Mouse (Mus musculus): Measurements from ENCODE around the gene Ctla4. TPM values are rescaled to one million over a fixed set of nuclear protein-coding genes. Genes with fewer than 3 reads are reported as not detected.

The Ctla4 gene
- polyA plus RNA-seq, 1 experiment, result not detected

- Histone ChIP-seq H3K4me1 (ENCODE audit: control insufficient read depth, insufficient read depth, low read length) (no peaks in the 10 kb centered on the region), H3K4me3 (ENCODE audit: insufficient read depth, low read length) (no peak overlapping the region), H3K27ac (ENCODE audit: insufficient read depth, low read length) (no peak overlapping the region)
- TF ChIP-seq POLR2A (IDR thresholded peaks at IDR 0.05; ENCODE audit: low read depth, low read length) (no peak), CTCF (IDR thresholded peaks at IDR 0.05; ENCODE audit: borderline replicate concordance, insufficient read depth, low read length) (no peak)
These were observed 24.0 kb downstream of the Ctla4 start for GRCm38 (mm10) chr1:60910796-60911195.

DNA sequence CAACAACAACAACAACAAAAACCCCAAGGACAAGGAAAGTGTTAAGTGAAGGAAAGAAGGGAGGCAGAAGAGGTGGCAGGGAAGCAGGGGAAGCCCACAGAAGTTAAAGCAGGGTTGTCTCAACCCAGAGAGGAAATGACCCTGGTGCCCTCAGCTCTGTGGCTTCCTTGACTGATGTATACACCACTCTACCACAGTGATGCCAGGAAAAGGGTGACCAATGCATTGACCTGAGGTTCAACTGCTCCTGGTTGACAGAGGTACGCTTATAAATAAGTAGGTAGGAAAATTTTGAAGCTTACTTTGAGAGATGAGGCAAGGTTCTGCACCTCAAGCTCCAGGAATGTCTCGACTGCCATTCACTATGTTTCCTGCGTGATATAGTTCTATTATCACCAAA lies 24.8 kb downstream of the Ctla4 start:
- TF ChIP-seq CTCF (IDR thresholded peaks at IDR 0.05; ENCODE audit: borderline replicate concordance, insufficient read depth, low read length), result no peak
- TF ChIP-seq POLR2A (IDR thresholded peaks at IDR 0.05; ENCODE audit: low read depth, low read length), result no peak
- H3K27ac ChIP-seq (ENCODE audit: insufficient read depth, low read length), result no peak overlapping the region
- peaks cover 5% of the 10 kb centered on the region for H3K4me1 ChIP-seq (ENCODE audit: control insufficient read depth, insufficient read depth, low read length)
- no peak overlapping the region for H3K4me3 ChIP-seq (ENCODE audit: insufficient read depth, low read length)

- TF ChIP-seq CTCF (IDR thresholded peaks at IDR 0.05; ENCODE audit: borderline replicate concordance, insufficient read depth, low read length) (no peak), POLR2A (IDR thresholded peaks at IDR 0.05; ENCODE audit: low read depth, low read length) (no peak)
- peaks cover 11% of the 10 kb centered on the region for H3K4me1 ChIP-seq (ENCODE audit: control insufficient read depth, insufficient read depth, low read length)
- H3K4me3 ChIP-seq (ENCODE audit: insufficient read depth, low read length), result no peak overlapping the region
- H3K27ac ChIP-seq (ENCODE audit: insufficient read depth, low read length), result no peak overlapping the region
These were observed 26.5 kb downstream of the Ctla4 start for GRCm38 (mm10) chr1:60913305-60913704.

- no peak for TF ChIP-seq CTCF (IDR thresholded peaks at IDR 0.05; ENCODE audit: borderline replicate concordance, insufficient read depth, low read length)
- TF ChIP-seq POLR2A (IDR thresholded peaks at IDR 0.05; ENCODE audit: low read depth, low read length), result no peak
- Histone ChIP-seq H3K4me1 (ENCODE audit: control insufficient read depth, insufficient read depth, low read length) (peaks cover 19% of the 10 kb centered on the region), H3K27ac (ENCODE audit: insufficient read depth, low read length) (no peak overlapping the region), H3K4me3 (ENCODE audit: insufficient read depth, low read length) (no peak overlapping the region)
These were observed 29.5 kb downstream of the Ctla4 start for GRCm38 (mm10) chr1:60916281-60916781.

DNA sequence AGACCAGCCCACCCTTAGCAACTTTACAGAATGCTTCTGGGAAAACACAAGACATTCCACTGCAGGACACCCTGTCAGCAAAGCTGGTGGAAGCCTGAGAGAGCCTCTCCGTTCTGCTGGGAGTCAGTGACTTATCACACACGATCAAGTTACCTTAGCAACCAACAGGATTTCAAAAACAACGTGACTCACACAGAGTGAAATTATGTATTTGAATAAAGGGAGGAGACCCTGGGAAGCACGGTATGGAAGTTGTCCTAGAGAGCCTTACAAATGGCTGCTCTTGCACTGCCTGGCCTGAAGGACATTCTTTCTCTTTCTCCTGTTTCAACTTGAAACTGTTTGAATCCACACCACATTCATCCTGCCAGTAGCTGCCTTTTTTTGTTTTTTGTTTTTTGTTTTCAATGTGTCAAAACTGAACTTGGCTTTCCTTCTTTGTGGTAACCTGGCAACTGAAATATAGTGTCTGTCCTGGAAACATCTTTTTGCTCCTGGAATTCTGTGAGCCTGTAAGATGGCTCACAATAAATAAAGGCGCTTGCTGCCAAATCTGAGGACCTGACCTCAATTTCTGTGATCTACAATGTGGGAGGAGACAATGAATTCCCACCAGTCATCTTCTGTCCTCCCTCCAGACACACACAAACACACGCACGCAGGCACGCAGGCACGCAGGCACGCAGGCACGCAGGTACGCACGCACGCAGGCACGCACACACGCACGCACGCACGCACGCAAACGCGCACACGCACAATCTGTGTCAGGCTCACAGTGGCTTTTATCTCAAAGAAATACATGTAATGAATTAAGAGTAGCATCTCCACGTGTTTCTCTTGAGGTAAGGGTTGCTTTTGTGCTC lies 33.9 kb downstream of the Ctla4 start:
- H3K4me3 ChIP-seq (ENCODE audit: insufficient read depth, low read length), result no peak overlapping the region
- no peak overlapping the region for H3K27ac ChIP-seq (ENCODE audit: insufficient read depth, low read length)
- TF ChIP-seq CTCF (IDR thresholded peaks at IDR 0.05; ENCODE audit: borderline replicate concordance, insufficient read depth, low read length) (no peak), POLR2A (IDR thresholded peaks at IDR 0.05; ENCODE audit: low read depth, low read length) (no peak)
- peaks cover 19% of the 10 kb centered on the region for H3K4me1 ChIP-seq (ENCODE audit: control insufficient read depth, insufficient read depth, low read length)

DNA sequence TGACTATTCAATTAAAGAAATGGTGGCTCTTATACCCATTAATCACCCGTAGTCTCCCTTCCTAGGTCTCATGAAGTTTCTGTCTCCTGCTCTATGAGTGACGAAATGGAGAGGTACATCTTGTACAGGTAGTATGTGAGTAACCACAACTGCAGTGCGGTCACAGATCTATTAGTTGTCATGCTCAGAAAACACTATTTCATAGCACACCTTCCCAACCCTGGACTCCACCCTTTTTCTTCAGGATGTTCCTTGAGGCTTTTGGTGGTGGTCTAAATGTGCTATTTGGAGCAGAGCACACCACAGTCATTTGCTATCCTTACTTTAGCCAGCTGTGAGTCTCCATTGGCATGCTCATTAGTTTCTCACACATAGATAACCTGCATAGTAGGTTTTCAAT lies 42.2 kb downstream of the Ctla4 start:
- Histone ChIP-seq H3K4me3 (ENCODE audit: insufficient read depth, low read length) (no peak overlapping the region), H3K4me1 (ENCODE audit: control insufficient read depth, insufficient read depth, low read length) (no peaks in the 10 kb centered on the region), H3K27ac (ENCODE audit: insufficient read depth, low read length) (no peak overlapping the region)
- TF ChIP-seq POLR2A (IDR thresholded peaks at IDR 0.05; ENCODE audit: low read depth, low read length), result no peak

DNA sequence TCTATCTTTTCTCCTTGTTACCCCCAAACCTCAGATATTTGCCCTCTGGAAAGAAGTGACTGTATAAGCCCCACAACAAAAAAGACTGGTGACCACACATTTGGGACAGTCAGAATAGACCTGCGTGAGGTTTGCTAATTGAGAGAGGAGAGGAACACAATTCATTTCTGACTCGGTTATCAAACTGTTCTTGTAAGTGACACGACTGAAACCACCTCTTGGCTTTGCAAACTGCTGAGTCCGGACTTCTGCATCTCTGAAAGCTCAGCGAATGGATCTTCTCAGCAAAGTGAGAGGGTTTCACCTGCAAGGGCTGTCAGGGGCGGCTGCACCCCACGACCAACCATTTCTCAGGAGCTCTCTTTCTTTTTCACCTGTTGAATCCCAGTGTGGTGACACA lies 43.6 kb downstream of the Ctla4 start:
- H3K4me1 ChIP-seq (ENCODE audit: control insufficient read depth, insufficient read depth, low read length), result no peaks in the 10 kb centered on the region
- no peak overlapping the region for H3K4me3 ChIP-seq (ENCODE audit: insufficient read depth, low read length)
- no peak for TF ChIP-seq CTCF (IDR thresholded peaks at IDR 0.05; ENCODE audit: borderline replicate concordance, insufficient read depth, low read length)
- TF ChIP-seq POLR2A (IDR thresholded peaks at IDR 0.05; ENCODE audit: low read depth, low read length), result no peak
- H3K27ac ChIP-seq (ENCODE audit: insufficient read depth, low read length), result no peak overlapping the region

GRCm38 (mm10) chr1:60935968-60936581 lies 49.3 kb downstream of the Ctla4 start:
- Histone ChIP-seq H3K27ac (ENCODE audit: insufficient read depth, low read length) (no peak overlapping the region), H3K4me3 (ENCODE audit: insufficient read depth, low read length) (no peak overlapping the region), H3K4me1 (ENCODE audit: control insufficient read depth, insufficient read depth, low read length) (no peaks in the 10 kb centered on the region)
- no peak for TF ChIP-seq CTCF (IDR thresholded peaks at IDR 0.05; ENCODE audit: borderline replicate concordance, insufficient read depth, low read length)
- no peak for TF ChIP-seq POLR2A (IDR thresholded peaks at IDR 0.05; ENCODE audit: low read depth, low read length)

- H3K27ac ChIP-seq (ENCODE audit: insufficient read depth, low read length), result no peak overlapping the region
- no peak for TF ChIP-seq CTCF (IDR thresholded peaks at IDR 0.05; ENCODE audit: borderline replicate concordance, insufficient read depth, low read length)
- no peak for TF ChIP-seq POLR2A (IDR thresholded peaks at IDR 0.05; ENCODE audit: low read depth, low read length)
- no peak overlapping the region for H3K4me3 ChIP-seq (ENCODE audit: insufficient read depth, low read length)
- no peaks in the 10 kb centered on the region for H3K4me1 ChIP-seq (ENCODE audit: control insufficient read depth, insufficient read depth, low read length)
These were observed 50.3 kb downstream of the Ctla4 start for GRCm38 (mm10) chr1:60936963-60937711.
